In genomic region chr17:12420886-12421574, GRCm38 (mm10) we compare ENCODE assay signal across 9 mouse cellular contexts. TPM values are rescaled to one million over a fixed set of nuclear protein-coding genes. Genes with fewer than 3 reads are reported as not detected.
DNase-seq lines count a peak whose midpoint lies in the region; ATAC-seq lines count a peak whose summit lies in the region.
"Had no signal": no experiment of that assay in that cellular context is flagged by ENCODE, and none has a peak within 500 bp of the region (broad histone marks: within the 10 kb centered on the region; RNA-seq: fewer than 3 reads in every experiment).

No protein-coding gene starts in this region.

- no peaks in the 10 kb centered on the region for H3K9me3 ChIP-seq in heart, embryonic 11.5 days (replicated peaks; ENCODE audit: control insufficient read depth, low read length)
- no peaks in the 10 kb centered on the region for H3K9me3 ChIP-seq in neural tube, embryonic 15.5 days (replicated peaks)

- DNase-seq in heart, adult 11 months, result no peak
- DNase-seq in neural tube, embryonic 10.5 days (ENCODE audit: extremely low spot score, low spot score), result peak; percentile 31
- DNase-seq in c-Kit-negative CD71-positive TER-119-positive erythroid progenitor cells, embryonic 14.5 days (ENCODE audit: low read depth, low spot score), result peak; percentile 1
- DNase-seq in testis, postnatal 14 days (ENCODE audit: low spot score), result peak; percentile 34
- DNase-seq in T-cell, adult 2 months (ENCODE audit: low spot score), result no peak

- no peak for ATAC-seq in heart, embryonic 11.5 days (replicated peaks; ENCODE audit: insufficient number of reproducible peaks, low FRiP score, low TSS enrichment)
- no peak for ATAC-seq in neural tube, embryonic 15.5 days (ENCODE audit: low FRiP score)
- no peak for ATAC-seq in monocyte, adult 5-6 weeks (replicated peaks; ENCODE audit: insufficient number of reproducible peaks, low FRiP score, low TSS enrichment, poor library complexity, severe bottlenecking)
- ATAC-seq: midbrain, embryonic 16.5 days had no signal

- no peaks in the 10 kb centered on the region for H3K36me3 ChIP-seq in heart, embryonic 11.5 days (ENCODE audit: control insufficient read depth, insufficient read depth, low read length)
- H3K36me3 ChIP-seq in neural tube, embryonic 15.5 days, result no peaks in the 10 kb centered on the region

- 64% methylated on average over 16 of the region's 16 CpGs for WGBS in heart, embryonic 11.5 days (ENCODE audit: insufficient replicate concordance)
- 66% methylated on average over 16 of the region's 16 CpGs for WGBS in neural tube, embryonic 15.5 days

- H3K9ac ChIP-seq in heart, embryonic 11.5 days (ENCODE audit: low read depth, low read length), result 0 out of 2 replicates have a peak overlapping the region, but pooled peaks have one; percentile 18
- H3K9ac ChIP-seq in neural tube, embryonic 15.5 days (replicated peaks), result no peak overlapping the region

- no peak overlapping the region for H3K4me2 ChIP-seq in heart, embryonic 11.5 days
- H3K4me2 ChIP-seq in neural tube, embryonic 15.5 days, result no peak overlapping the region

- peaks cover 3% of the 10 kb centered on the region; the same call in 1 of the 2 replicates for H3K4me1 ChIP-seq in heart, embryonic 11.5 days (ENCODE audit: control insufficient read depth, insufficient read depth, low read length)
- H3K4me1 ChIP-seq in neural tube, embryonic 15.5 days, result no peaks in the 10 kb centered on the region

- no peak overlapping the region for H3K27ac ChIP-seq in heart, embryonic 11.5 days (ENCODE audit: low read depth, low read length)
- no peak overlapping the region for H3K27ac ChIP-seq in neural tube, embryonic 15.5 days (replicated peaks)

- no peak overlapping the region for H3K4me3 ChIP-seq in heart, embryonic 11.5 days (ENCODE audit: low read depth, low read length)
- no peak overlapping the region for H3K4me3 ChIP-seq in neural tube, embryonic 15.5 days (replicated peaks)

- no peaks in the 10 kb centered on the region for H3K27me3 ChIP-seq in heart, embryonic 11.5 days (ENCODE audit: control insufficient read depth, insufficient read depth, low read length)
- no peaks in the 10 kb centered on the region for H3K27me3 ChIP-seq in neural tube, embryonic 15.5 days (replicated peaks)

RNA-seq across cellular contexts. Expression of gene Plg, which starts 42.6 kb away (rescaled TPM):
- polyA plus RNA-seq in heart, embryonic 11.5 days (2014; fragmentation: Nextera tagmentation; extraction: Ambion mirVana), result 0.23 and 3.0 TPM in 2 replicates
- 0.10 and 0.49 TPM in 2 replicates for polyA plus RNA-seq in neural tube, embryonic 15.5 days (2015; fragmentation: Nextera tagmentation; extraction: Ambion mirVana)
- 0.58 to 1.5 TPM (median 0.85 TPM) in 3 replicates for total RNA-seq in monocyte, adult 5-6 weeks (2017)
- polyA plus RNA-seq: midbrain, embryonic 16.5 days had no signal

Comparison
In these comparisons a context has a peak if more than half of its experiments do, and no peak if none do; other contexts are left out.
1. DNase-seq: peak in neural tube, embryonic 10.5 days (single experiment), c-Kit-negative CD71-positive TER-119-positive erythroid progenitor cells, embryonic 14.5 days (single experiment) and testis, postnatal 14 days (single experiment); none in heart, adult 11 months (single experiment) and T-cell, adult 2 months (single experiment).